Mouse (Mus musculus) CH12.LX (cell line): ENCODE data around the gene Elp4.

Experiments
- CHD2 ChIP-seq: IDR thresholded peaks from 2 replicates; pipeline ENCODE4 v1.6.1; 2011; ENCODE audit warnings: low read length, improper control_type of control experiment
- CTCF ChIP-seq, 2 experiments: IDR thresholded peaks in 1 of 2; conservative IDR thresholded peaks in 1 of 2; 2 replicates each; pipeline ENCODE4 v1.5.1; 2011 to 2012; ENCODE audit warnings: low read depth in 2 of 2, low read length in 2 of 2, improper control_type of control experiment in 1 of 2, inconsistent platforms in 1 of 2, mild to moderate bottlenecking in 1 of 2, moderate library complexity in 1 of 2
- E2F4 ChIP-seq: IDR thresholded peaks from 2 replicates; pipeline ENCODE4 v1.6.1; 2011; ENCODE audit warnings: low read depth, low read length, improper control_type of control experiment; ENCODE audit not compliant: insufficient replicate concordance
- EP300 ChIP-seq: IDR thresholded peaks from 2 replicates; pipeline ENCODE4 v1.6.1; 2011; ENCODE audit warnings: low read length, improper control_type of control experiment
- MAX ChIP-seq: IDR thresholded peaks from 2 replicates; pipeline ENCODE4 v1.6.1; 2011; ENCODE audit warnings: low read length, improper control_type of control experiment
- MYC ChIP-seq: IDR thresholded peaks from 2 replicates; pipeline ENCODE4 v1.6.1; 2011; ENCODE audit warnings: low read depth, mild to moderate bottlenecking, improper control_type of control experiment, low read length
- POLR2A ChIP-seq: IDR thresholded peaks from 2 replicates; pipeline ENCODE4 v1.6.1; 2011; ENCODE audit warnings: low read depth, mild to moderate bottlenecking, improper control_type of control experiment, low read length
- POLR2AphosphoS2 ChIP-seq: IDR thresholded peaks from 2 replicates; pipeline ENCODE4 v1.6.1; 2011; ENCODE audit warnings: low read depth, low read length, improper control_type of control experiment
- SIN3A ChIP-seq: IDR thresholded peaks from 2 replicates; pipeline ENCODE4 v1.6.1; 2012; ENCODE audit warnings: low read length, improper control_type of control experiment, inconsistent platforms
- TBP ChIP-seq: conservative IDR thresholded peaks from 2 replicates; pipeline ENCODE4 v1.6.1; 2011; ENCODE audit warnings: low read depth, low read length, improper control_type of control experiment
- USF1 ChIP-seq: IDR thresholded peaks from 2 replicates; pipeline ENCODE4 v1.6.1; 2014; ENCODE audit warnings: low read depth, mild to moderate bottlenecking, inconsistent platforms, low read length, improper control_type of control experiment
- USF2 ChIP-seq: conservative IDR thresholded peaks from 2 replicates; pipeline ENCODE4 v1.6.1; 2011; ENCODE audit warnings: low read depth, low read length, improper control_type of control experiment
- ZMIZ1 ChIP-seq: IDR thresholded peaks from 2 replicates; pipeline ENCODE4 v1.6.1; 2012; ENCODE audit warnings: low read depth, mild to moderate bottlenecking, inconsistent platforms, low read length, improper control_type of control experiment

DNA sequence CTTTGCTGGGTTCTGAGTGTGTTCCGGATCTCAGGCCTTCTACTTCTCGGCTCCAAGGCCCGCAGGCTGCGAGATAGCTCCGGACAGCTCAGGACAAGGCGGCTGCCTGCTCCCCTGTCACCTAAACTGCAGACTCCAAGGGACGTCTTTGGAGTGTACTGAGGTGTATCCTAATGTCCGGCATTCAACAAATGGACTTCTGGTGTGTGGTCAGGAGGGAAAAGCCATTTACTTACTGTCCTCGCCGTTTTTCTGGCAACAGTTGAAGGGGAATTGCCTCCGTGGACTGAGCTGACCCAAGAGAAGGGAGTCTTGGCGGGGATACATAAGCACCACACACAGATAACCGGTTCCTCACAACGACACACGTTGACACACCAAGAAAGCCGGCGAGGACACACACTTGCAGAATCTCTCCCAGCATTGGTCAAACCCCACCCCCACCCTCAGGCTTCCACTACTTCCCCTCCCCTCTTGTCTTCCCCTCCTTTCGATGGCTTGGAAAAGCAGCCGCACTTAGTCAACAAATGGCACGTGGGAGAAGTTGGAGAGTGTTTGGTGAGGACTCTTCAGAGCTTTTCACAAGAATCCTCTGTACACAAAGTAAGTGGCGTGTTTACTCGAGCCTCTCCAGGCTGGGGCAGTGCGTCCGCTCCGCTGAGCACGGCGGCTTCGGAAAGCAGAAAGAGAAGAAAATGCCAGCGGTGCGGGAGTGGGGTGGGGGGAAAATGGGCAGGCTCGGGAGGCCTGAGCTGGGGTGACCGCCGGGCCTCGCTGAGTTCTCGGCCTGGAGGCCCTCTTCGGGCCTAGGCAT is 230.1 kb downstream of the Elp4 start:
- TF ChIP-seq POLR2A (no peak), MAX (no peak), CTCF (conservative IDR thresholded peaks at IDR 0.05 in 1 of 2, IDR thresholded peaks at IDR 0.05 in 1 of 2; ENCODE audit: low read depth in 2 of 2, low read length in 2 of 2) (no peak), USF1 (no peak), ZMIZ1 (no peak), SIN3A (no peak), TBP (no peak), USF2 (no peak), EP300 (no peak), MYC (no peak), CHD2 (no peak), POLR2AphosphoS2 (no peak), E2F4 (no peak)
